11 mouse cellular contexts compared by ENCODE assay signal in genomic region chr13:95260886-95261789, GRCm38 (mm10). TPM values are rescaled to one million over a fixed set of nuclear protein-coding genes. Genes with fewer than 3 reads are reported as not detected.
DNase-seq lines count a peak whose midpoint lies in the region; ATAC-seq and TF ChIP-seq lines count a peak whose summit lies in the region.
"Had no signal": no experiment of that assay in that cellular context is flagged by ENCODE, and none has a peak within 500 bp of the region (broad histone marks: within the 10 kb centered on the region; RNA-seq: fewer than 3 reads in every experiment).

No protein-coding gene starts in this region.

- WGBS in limb, embryonic 14.5 days: 68% methylated on average over 9 of the region's 9 CpGs
- WGBS in limb, embryonic 10.5 days: 83% methylated on average over 9 of the region's 9 CpGs

- no peak for TF ChIP-seq POLR2A in limb, embryonic 14.5 days (IDR thresholded peaks at IDR 0.05; ENCODE audit: borderline replicate concordance, extremely low read depth, insufficient read depth, insufficient read length)

- DNase-seq in limb, embryonic 14.5 days (ENCODE audit: low spot score): peak; percentile 36
- no peak for DNase-seq in limb, embryonic 10.5 days (ENCODE audit: low spot score)
- peak; percentile 20 to 38 for DNase-seq in kidney, adult 8-10 months
- DNase-seq in mesoderm, embryonic 11.5 days (ENCODE audit: low read depth, low spot score): peak; percentile 45
- DNase-seq in cerebellum, postnatal 10 days: no peak
- DNase-seq in left cerebral cortex, postnatal 25 days (ENCODE audit: low spot score in 2 of 2): no peak
- DNase-seq in testis, postnatal 10 days (ENCODE audit: low spot score): no peak

- no peaks in the 10 kb centered on the region for H3K27me3 ChIP-seq in limb, embryonic 14.5 days (ENCODE audit: control insufficient read depth, insufficient read depth, low read length)
- no peaks in the 10 kb centered on the region for H3K27me3 ChIP-seq in limb, embryonic 10.5 days (ENCODE audit: low read depth, poor library complexity, severe bottlenecking)
- H3K27me3 ChIP-seq: forebrain, embryonic 15.5 days; limb, embryonic 13.5 days; midbrain, embryonic 13.5 days had no signal

- H3K36me3 ChIP-seq in limb, embryonic 14.5 days (ENCODE audit: control insufficient read depth, insufficient read depth, low read length): no peaks in the 10 kb centered on the region
- H3K36me3 ChIP-seq in limb, embryonic 10.5 days: no peaks in the 10 kb centered on the region
- H3K36me3 ChIP-seq: forebrain, embryonic 15.5 days; limb, embryonic 13.5 days; midbrain, embryonic 13.5 days had no signal

- H3K9me3 ChIP-seq in limb, embryonic 14.5 days (ENCODE audit: control insufficient read depth, low read length): no peaks in the 10 kb centered on the region
- H3K9me3 ChIP-seq in limb, embryonic 10.5 days (replicated peaks): no peaks in the 10 kb centered on the region
- H3K9me3 ChIP-seq: forebrain, embryonic 15.5 days; limb, embryonic 13.5 days; midbrain, embryonic 13.5 days had no signal

- H3K27ac ChIP-seq in limb, embryonic 14.5 days (replicated peaks; ENCODE audit: low read depth, low read length): no peak overlapping the region
- no peak overlapping the region for H3K27ac ChIP-seq in limb, embryonic 10.5 days
- H3K27ac ChIP-seq: forebrain, embryonic 15.5 days; limb, embryonic 13.5 days; midbrain, embryonic 13.5 days had no signal

- no peak overlapping the region for H3K9ac ChIP-seq in limb, embryonic 14.5 days (ENCODE audit: low read depth, low read length, severe bottlenecking)
- H3K9ac ChIP-seq: forebrain, embryonic 15.5 days; limb, embryonic 13.5 days; midbrain, embryonic 13.5 days had no signal

- ATAC-seq in limb, embryonic 14.5 days (ENCODE audit: low FRiP score, low read depth): no peak
- 0 out of 2 replicates have a peak, but pooled peaks have one; percentile 27 for ATAC-seq in granulocyte monocyte progenitor cell, adult 5-6 weeks (replicated peaks; ENCODE audit: poor library complexity, severe bottlenecking)
- ATAC-seq: forebrain, embryonic 15.5 days; midbrain, embryonic 13.5 days had no signal

- no peak overlapping the region for H3K4me3 ChIP-seq in limb, embryonic 14.5 days (replicated peaks; ENCODE audit: low read length)
- no peak overlapping the region for H3K4me3 ChIP-seq in limb, embryonic 10.5 days
- H3K4me3 ChIP-seq: forebrain, embryonic 15.5 days; limb, embryonic 13.5 days; midbrain, embryonic 13.5 days had no signal

- no peaks in the 10 kb centered on the region for H3K4me1 ChIP-seq in limb, embryonic 14.5 days (ENCODE audit: control insufficient read depth, insufficient read depth, low read length)
- 0 out of 2 replicates have a peak, but pooled peaks cover 5% of the 10 kb centered on the region for H3K4me1 ChIP-seq in limb, embryonic 10.5 days
- H3K4me1 ChIP-seq: forebrain, embryonic 15.5 days; midbrain, embryonic 13.5 days had no signal

- H3K4me2 ChIP-seq in limb, embryonic 14.5 days (replicated peaks; ENCODE audit: low read depth, low read length, severe bottlenecking): no peak overlapping the region
- H3K4me2 ChIP-seq: forebrain, embryonic 15.5 days; limb, embryonic 13.5 days; midbrain, embryonic 13.5 days had no signal

- intact Hi-C loops in left cerebral cortex, postnatal 25 days (cut with DNase I): no loop called here

RNA-seq across cellular contexts. Expression of gene Pde8b, which starts 11.0 kb away (rescaled TPM):
- polyA plus RNA-seq in limb, embryonic 14.5 days (2012; rRNA removed): 2.9 and 3.4 TPM in 2 replicates
- polyA plus RNA-seq in limb, embryonic 14.5 days (2014; fragmentation: Nextera tagmentation; extraction: Ambion mirVana): 3.1 and 5.1 TPM in 2 replicates
- polyA plus RNA-seq in limb, embryonic 10.5 days (2016; fragmentation: Nextera tagmentation; extraction: Ambion mirVana): 0.77 and 0.79 TPM in 2 replicates
- total RNA-seq in granulocyte monocyte progenitor cell, adult 5-6 weeks (2014; fragmentation: Nextera tagmentation): 0.66 TPM in 1 of 2 replicates, not detected in the other
- total RNA-seq in granulocyte monocyte progenitor cell, adult 5-6 weeks (2017): 0.52 TPM in 1 of 2 replicates, not detected in the other
- total RNA-seq in left cerebral cortex, postnatal 25 days (2021): 100 to 1,000 TPM; 115 to 148 TPM

Comparison
In these comparisons a context has a peak if more than half of its experiments do, and no peak if none do; other contexts are left out.
1. DNase-seq: peak in limb, embryonic 14.5 days (single experiment), kidney, adult 8-10 months (2 of 2) and mesoderm, embryonic 11.5 days (single experiment); none in limb, embryonic 10.5 days (single experiment), cerebellum, postnatal 10 days (0 of 2), left cerebral cortex, postnatal 25 days (0 of 2) and testis, postnatal 10 days (single experiment).
2. RNA of gene Pde8b, which starts 11.0 kb away (total RNA-seq): 115 to 148 TPM in left cerebral cortex, postnatal 25 days; 0.52 to 0.66 TPM in granulocyte monocyte progenitor cell, adult 5-6 weeks; every median in the first group is over 10 times any median in the second.